Mouse (Mus musculus) bone marrow, adult 2 months (tissue): ENCODE measurements around the gene Rom1.

Experiments
- CTCF ChIP-seq: fragments of 200-500 bp; IDR thresholded peaks from 2 replicates; pipeline ENCODE4 v1.5.1; 2011; ENCODE audit warnings: low read length, control low read depth; ENCODE audit not compliant: control insufficient read depth, insufficient read depth
- POLR2A ChIP-seq: fragments of 200-500 bp; IDR thresholded peaks from 2 replicates; pipeline ENCODE4 v1.6.1; 2011; ENCODE audit warnings: low read depth, mild to moderate bottlenecking, control low read depth, low read length, borderline replicate concordance; ENCODE audit not compliant: control insufficient read depth

GRCm38 (mm10) chr19:8942276-8942964, 13.3 kb upstream of the Rom1 start:
- TF ChIP-seq POLR2A (no peak), CTCF (no peak)
